In the genomic region with DNA sequence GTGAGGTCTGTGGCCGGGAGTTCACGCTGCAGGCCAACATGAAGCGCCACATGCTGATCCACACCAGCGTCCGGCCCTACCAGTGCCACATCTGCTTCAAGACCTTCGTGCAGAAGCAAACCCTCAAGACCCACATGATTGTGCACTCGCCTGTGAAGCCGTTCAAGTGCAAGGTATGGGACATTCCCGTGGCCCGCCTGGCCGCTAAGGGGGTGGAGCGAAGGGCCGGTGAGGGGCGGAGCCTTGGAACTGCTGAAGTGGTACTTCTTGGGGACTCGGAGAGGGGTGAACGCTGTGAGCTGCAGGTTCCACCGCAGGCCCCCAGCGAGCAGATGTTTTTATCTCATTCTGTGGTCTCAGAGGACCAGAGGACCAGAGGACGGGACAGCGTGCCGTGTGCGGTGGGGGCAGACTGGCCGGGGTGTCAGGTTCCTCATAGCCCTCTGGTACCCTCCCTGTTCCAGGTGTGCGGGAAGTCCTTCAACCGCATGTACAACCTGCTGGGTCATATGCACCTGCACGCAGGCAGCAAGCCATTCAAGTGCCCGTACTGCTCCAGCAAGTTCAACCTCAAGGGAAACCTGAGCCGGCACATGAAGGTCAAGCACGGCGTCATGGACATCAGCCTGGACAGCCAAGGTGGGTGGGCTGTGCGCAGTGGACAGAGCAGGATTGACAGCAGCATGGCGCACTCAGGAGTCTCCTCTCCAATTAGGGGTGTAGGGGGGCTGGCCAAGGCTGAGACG, we compare ENCODE assay signal across 11 mouse cellular contexts. TPM values are rescaled to one million over a fixed set of nuclear protein-coding genes. Genes with fewer than 3 reads are reported as not detected.
DNase-seq lines count a peak whose midpoint lies in the region; ATAC-seq and TF ChIP-seq lines count a peak whose summit lies in the region.
"Had no signal": no experiment of that assay in that cellular context is flagged by ENCODE, and none has a peak within 500 bp of the region (broad histone marks: within the 10 kb centered on the region; RNA-seq: fewer than 3 reads in every experiment).

No protein-coding gene starts in this region.

- H3ac ChIP-seq in myocyte (ENCODE audit: control insufficient read depth, insufficient read length), result no peak overlapping the region

- no peak overlapping the region for H3K4me2 ChIP-seq in forebrain, embryonic 15.5 days (replicated peaks)
- no peak overlapping the region for H3K4me2 ChIP-seq in liver, embryonic 12.5 days
- no peak overlapping the region for H3K4me2 ChIP-seq in myocyte (ENCODE audit: low read depth)
- H3K4me2 ChIP-seq: embryonic facial prominence, embryonic 12.5 days had no signal

- H3K79me2 ChIP-seq in myocyte (ENCODE audit: control insufficient read depth, insufficient read depth), result no peaks in the 10 kb centered on the region

- WGBS in forebrain, embryonic 10.5 days, result 90% methylated on average over 33 of the region's 33 CpGs
- WGBS in forebrain, embryonic 15.5 days, result 87% methylated on average over 33 of the region's 33 CpGs
- 79% methylated on average over 33 of the region's 33 CpGs for WGBS in liver, embryonic 12.5 days (ENCODE audit: insufficient replicate concordance)

- no peak overlapping the region for H3K9ac ChIP-seq in forebrain, embryonic 15.5 days (replicated peaks)
- no peak overlapping the region for H3K9ac ChIP-seq in liver, embryonic 12.5 days
- H3K9ac ChIP-seq: embryonic facial prominence, embryonic 12.5 days; liver, postnatal 0 days had no signal

- no peaks in the 10 kb centered on the region for H3K9me3 ChIP-seq in forebrain, embryonic 10.5 days
- H3K9me3 ChIP-seq in forebrain, embryonic 15.5 days, result no peaks in the 10 kb centered on the region
- H3K9me3 ChIP-seq in liver, embryonic 12.5 days (replicated peaks), result no peaks in the 10 kb centered on the region
- H3K9me3 ChIP-seq: embryonic facial prominence, embryonic 12.5 days had no signal

- H3K27me3 ChIP-seq in forebrain, embryonic 10.5 days (ENCODE audit: poor library complexity, severe bottlenecking), result no peaks in the 10 kb centered on the region
- H3K27me3 ChIP-seq in forebrain, embryonic 15.5 days, result no peaks in the 10 kb centered on the region
- H3K27me3 ChIP-seq in liver, embryonic 12.5 days (replicated peaks), result no peaks in the 10 kb centered on the region
- no peaks in the 10 kb centered on the region for H3K27me3 ChIP-seq in myocyte (ENCODE audit: control insufficient read depth, insufficient read depth, insufficient read length)
- H3K27me3 ChIP-seq: embryonic facial prominence, embryonic 12.5 days; Patski had no signal

- 0 out of 2 replicates have a peak, but pooled peaks cover 9% of the 10 kb centered on the region for H3K4me1 ChIP-seq in forebrain, embryonic 10.5 days
- H3K4me1 ChIP-seq in forebrain, embryonic 15.5 days, result 0 out of 2 replicates have a peak, but pooled peaks cover 3% of the 10 kb centered on the region
- peaks cover 3% of the 10 kb centered on the region; the same call in 1 of the 2 replicates for H3K4me1 ChIP-seq in liver, embryonic 12.5 days
- H3K4me1 ChIP-seq: embryonic facial prominence, embryonic 12.5 days had no signal

- H3K36me3 ChIP-seq in forebrain, embryonic 10.5 days (replicated peaks), result peaks cover 99% of the 10 kb centered on the region
- peaks cover 61% of the 10 kb centered on the region for H3K36me3 ChIP-seq in forebrain, embryonic 15.5 days
- H3K36me3 ChIP-seq in liver, embryonic 12.5 days, result peaks cover 76% of the 10 kb centered on the region
- no peaks in the 10 kb centered on the region for H3K36me3 ChIP-seq in myocyte (ENCODE audit: control insufficient read depth, insufficient read depth)

- ATAC-seq in forebrain, embryonic 15.5 days (replicated peaks), result no peak; the same call in 1 of the 2 replicates
- 0 out of 2 replicates have a peak, but pooled peaks have one; percentile 25 for ATAC-seq in liver, embryonic 12.5 days
- ATAC-seq: liver, postnatal 0 days; Patski had no signal

- DNase-seq in forebrain, embryonic 10.5 days (ENCODE audit: extremely low spot score, low spot score), result no peak
- no peak for DNase-seq in liver
- DNase-seq in kidney, postnatal 25 days, result peak; percentile 75 to 80
- no peak for DNase-seq in Muller cell, postnatal 12 days (ENCODE audit: inconsistent ontology term)
- DNase-seq in T-cell, adult 2 months (ENCODE audit: low spot score), result no peak
- DNase-seq: liver, postnatal 0 days had no signal

- H3K4me3 ChIP-seq in forebrain, embryonic 10.5 days, result no peak overlapping the region
- no peak overlapping the region for H3K4me3 ChIP-seq in forebrain, embryonic 15.5 days
- no peak overlapping the region for H3K4me3 ChIP-seq in liver, embryonic 12.5 days
- no peak overlapping the region for H3K4me3 ChIP-seq in myocyte
- H3K4me3 ChIP-seq: embryonic facial prominence, embryonic 12.5 days had no signal

- TF ChIP-seq POLR2A in myocyte (IDR thresholded peaks at IDR 0.05; ENCODE audit: insufficient read length, low read depth), result no peak

- H3K27ac ChIP-seq in forebrain, embryonic 10.5 days, result 0 out of 2 replicates have a peak overlapping the region, but pooled peaks have one; percentile 20
- H3K27ac ChIP-seq in forebrain, embryonic 15.5 days (replicated peaks), result no peak overlapping the region
- no peak overlapping the region for H3K27ac ChIP-seq in liver, embryonic 12.5 days
- H3K27ac ChIP-seq: embryonic facial prominence, embryonic 12.5 days had no signal

TF ChIP-seq in myocyte, 11 proteins besides CTCF, POLR2A, EP300 and RAD21:
- TF ChIP-seq POLR2AphosphoS2 (IDR thresholded peaks at IDR 0.05; ENCODE audit: insufficient read length, low read depth) (peak; percentile 82), MAX (IDR thresholded peaks at IDR 0.05; ENCODE audit: low read depth) (no peak)

RNA-seq across cellular contexts. Expression of gene Idh2, which starts 29.0 kb away (rescaled TPM):
- polyA plus RNA-seq in forebrain, embryonic 10.5 days (2016; fragmentation: Nextera tagmentation; extraction: Ambion mirVana), result 462 and 476 TPM in 2 replicates
- polyA plus RNA-seq in forebrain, embryonic 15.5 days (2015; fragmentation: Nextera tagmentation; extraction: Ambion mirVana), result 299 and 300 TPM in 2 replicates
- polyA plus RNA-seq in liver, embryonic 12.5 days (2016; fragmentation: Nextera tagmentation; extraction: Ambion mirVana), result 158 and 160 TPM in 2 replicates
- 159 TPM for polyA plus RNA-seq in myocyte (2012; fragmentation: generic; extraction: Trizol)

Comparison
In these comparisons a context has a peak if more than half of its experiments do, and no peak if none do; other contexts are left out.
1. DNase-seq: peak in kidney, postnatal 25 days (2 of 2); none in forebrain, embryonic 10.5 days (single experiment), liver (single experiment), Muller cell, postnatal 12 days (single experiment) and T-cell, adult 2 months (single experiment).